Mouse (Mus musculus): ENCODE data around the gene Slc4a7.
A peak's percentile ranks its signal among the peaks of the same experiment; 100 is the strongest.
"Not testable (repeated sequence)": the region's sequence is repeated elsewhere in the genome, so short reads cannot be mapped to it uniquely, and the experiment has no call there.

Gene Slc4a7

GRCm38 (mm10) chr14:14800810-14801209 is 98.7 kb downstream of the Slc4a7 start:
- no peak for DNase-seq

- DNase-seq: not testable (repeated sequence)
These were observed 101.0 kb downstream of the Slc4a7 start, which contains the start of gene Nek10 for GRCm38 (mm10) chr14:14803115-14803514. Gene Nek10, plus strand, starts transcription at chr14:14803415.

- DNase-seq: peak in 1 of 2 experiments; percentile 5
These were observed 101.9 kb downstream of the Slc4a7 start for GRCm38 (mm10) chr14:14803921-14804517.

GRCm38 (mm10) chr14:14804518-14805212 is 102.6 kb downstream of the Slc4a7 start:
- DNase-seq: no peak

- DNase-seq: no peak
These were observed 130.6 kb downstream of the Slc4a7 start for GRCm38 (mm10) chr14:14832520-14833240.

GRCm38 (mm10) chr14:14833498-14833897 is 131.4 kb downstream of the Slc4a7 start:
- DNase-seq: no peak

- DNase-seq: no peak
These were observed 132.2 kb downstream of the Slc4a7 start for GRCm38 (mm10) chr14:14834266-14834665.

GRCm38 (mm10) chr14:14837627-14838026 is 135.5 kb downstream of the Slc4a7 start:
- DNase-seq: no peak

- no peak for DNase-seq
These were observed 136.0 kb downstream of the Slc4a7 start for GRCm38 (mm10) chr14:14838109-14838508.

- DNase-seq: no peak
These were observed 140.9 kb downstream of the Slc4a7 start for GRCm38 (mm10) chr14:14842734-14843530.

Measured in B cell, adult 2 months (primary cell).